35 mouse cellular contexts compared by ENCODE assay signal in the genomic region with DNA sequence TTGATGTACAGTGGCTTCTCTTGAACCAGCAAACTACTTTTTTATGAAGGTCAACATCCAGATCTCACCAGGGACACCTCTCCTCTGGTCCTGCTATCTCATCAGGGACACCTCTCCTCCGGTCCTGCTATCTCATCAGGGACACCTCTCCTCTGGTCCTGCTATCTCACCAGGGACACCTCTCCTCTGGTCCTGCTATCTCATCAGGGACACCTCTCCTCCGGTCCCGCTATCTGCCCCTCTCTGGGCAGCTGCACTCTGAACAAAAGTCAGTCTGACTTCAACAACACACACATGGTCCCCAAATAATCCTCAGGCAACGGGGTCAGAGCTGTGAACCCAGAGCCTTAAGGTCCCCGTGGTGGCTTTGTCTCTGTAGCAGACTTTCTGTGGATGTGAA. TPM values are rescaled to one million over a fixed set of nuclear protein-coding genes. Genes with fewer than 3 reads are reported as not detected.
DNase-seq lines count a peak whose midpoint lies in the region; ATAC-seq and TF ChIP-seq lines count a peak whose summit lies in the region.
"Had no signal": no experiment of that assay in that cellular context is flagged by ENCODE, and none has a peak within 500 bp of the region (broad histone marks: within the 10 kb centered on the region; RNA-seq: fewer than 3 reads in every experiment).

No protein-coding gene starts in this region.

- no peak overlapping the region for H3K9ac ChIP-seq in heart, embryonic 13.5 days
- H3K9ac ChIP-seq in heart, adult 2 months (ENCODE audit: low read depth, low read length), result no peak overlapping the region
- no peak overlapping the region for H3K9ac ChIP-seq in liver, embryonic 11.5 days (ENCODE audit: low read depth, low read length)
- no peak overlapping the region for H3K9ac ChIP-seq in liver, embryonic 16.5 days (ENCODE audit: low read depth, low read length)
- no peak overlapping the region for H3K9ac ChIP-seq in kidney, embryonic 15.5 days
- H3K9ac ChIP-seq: embryonic facial prominence, embryonic 15.5 days; intestine, embryonic 15.5 days; limb, embryonic 12.5 days; midbrain, embryonic 15.5 days; neural tube, embryonic 15.5 days had no signal

- no peaks in the 10 kb centered on the region for H3K79me2 ChIP-seq in heart, adult 2 months (replicated peaks; ENCODE audit: control insufficient read depth, insufficient read depth, low read length)

- no peak for TF ChIP-seq CTCF in heart, adult 2 months (IDR thresholded peaks at IDR 0.05)

- H3K36me3 ChIP-seq in heart, embryonic 13.5 days, result no peaks in the 10 kb centered on the region
- no peaks in the 10 kb centered on the region for H3K36me3 ChIP-seq in heart, adult 2 months (ENCODE audit: control insufficient read depth, insufficient read depth, low read length)
- H3K36me3 ChIP-seq in liver, embryonic 11.5 days (ENCODE audit: control insufficient read depth, insufficient read depth, low read length), result no peaks in the 10 kb centered on the region
- no peaks in the 10 kb centered on the region for H3K36me3 ChIP-seq in liver, embryonic 16.5 days (ENCODE audit: control insufficient read depth, insufficient read depth)
- no peaks in the 10 kb centered on the region for H3K36me3 ChIP-seq in kidney, embryonic 15.5 days
- H3K36me3 ChIP-seq: embryonic facial prominence, embryonic 10.5 days; embryonic facial prominence, embryonic 15.5 days; intestine, embryonic 15.5 days; limb, embryonic 12.5 days; midbrain, embryonic 10.5 days; midbrain, embryonic 15.5 days; neural tube, embryonic 15.5 days had no signal

- no peak overlapping the region for H3K4me3 ChIP-seq in heart, embryonic 13.5 days
- no peak overlapping the region for H3K4me3 ChIP-seq in heart, adult 2 months
- no peak overlapping the region for H3K4me3 ChIP-seq in liver, embryonic 11.5 days (ENCODE audit: low read depth, low read length)
- no peak overlapping the region for H3K4me3 ChIP-seq in liver, embryonic 16.5 days (ENCODE audit: low read depth, low read length)
- H3K4me3 ChIP-seq in kidney, embryonic 15.5 days (replicated peaks), result no peak overlapping the region
- H3K4me3 ChIP-seq: embryonic facial prominence, embryonic 10.5 days; embryonic facial prominence, embryonic 15.5 days; gastrocnemius, adult 2 months; intestine, embryonic 15.5 days; limb, embryonic 12.5 days; midbrain, embryonic 10.5 days; midbrain, embryonic 15.5 days; neural tube, embryonic 15.5 days had no signal

- no peak for ATAC-seq in heart, embryonic 13.5 days (ENCODE audit: extremely low read depth, insufficient number of reproducible peaks, low FRiP score, low TSS enrichment)
- peak; percentile 84 for ATAC-seq in liver, embryonic 11.5 days (replicated peaks; ENCODE audit: low FRiP score)
- peak; percentile 90 for ATAC-seq in liver, embryonic 16.5 days (ENCODE audit: low read depth)
- ATAC-seq in kidney, embryonic 15.5 days (replicated peaks; ENCODE audit: low FRiP score), result no peak
- ATAC-seq: forebrain, embryonic 14.5 days; hindbrain, postnatal 0 days; intestine, embryonic 15.5 days; lung, postnatal 0 days; midbrain, embryonic 15.5 days; Patski had no signal

- intact Hi-C loops in heart, adult 2 months (cut with DNase I), result no loop called here

- WGBS in heart, embryonic 13.5 days, result 17% methylated on average over 5 of the region's 5 CpGs
- WGBS in heart, adult 2 months, result 23% methylated on average over 5 of the region's 5 CpGs
- 23% methylated on average over 5 of the region's 5 CpGs for WGBS in liver, embryonic 11.5 days
- 18% methylated on average over 5 of the region's 5 CpGs for WGBS in liver, embryonic 16.5 days (ENCODE audit: insufficient replicate concordance)
- WGBS in kidney, embryonic 15.5 days, result 71% methylated on average over 5 of the region's 5 CpGs

- DNase-seq in heart, adult 2 months, result no peak
- peak; percentile 12 for DNase-seq in c-Kit-positive CD71-positive TER-119-positive erythroid progenitor cells, embryonic 14.5 days (ENCODE audit: low spot score)
- DNase-seq in liver, embryonic 11.5 days (ENCODE audit: low spot score), result no peak
- DNase-seq in left cerebral cortex, adult 8-10 months (ENCODE audit: low spot score in 2 of 2), result no peak
- no peak for DNase-seq in frontal cortex, postnatal 10 days (ENCODE audit: low spot score in 2 of 2)
- DNase-seq: adrenal gland, postnatal 10 days; cerebellum, adult 2 months; cerebellum, postnatal 14 days; gastrocnemius, adult 2 months; gastrocnemius, postnatal 36 days; heart, adult 18-20 months; kidney, adult 8-10 months; kidney, postnatal 10 days; layer of hippocampus, adult 9-11 months; lung, adult 18-20 months; right cerebral cortex, postnatal 25 days; thymus, adult 2 months; thymus, postnatal 36 days had no signal

- H3K4me1 ChIP-seq in heart, embryonic 13.5 days, result peaks cover 16% of the 10 kb centered on the region; the same call in 1 of the 2 replicates
- no peaks in the 10 kb centered on the region for H3K4me1 ChIP-seq in heart, adult 2 months (ENCODE audit: control insufficient read depth, insufficient read depth, low read length)
- peaks cover 7% of the 10 kb centered on the region for H3K4me1 ChIP-seq in liver, embryonic 11.5 days (replicated peaks; ENCODE audit: control insufficient read depth, insufficient read depth, low read length)
- peaks cover 19% of the 10 kb centered on the region for H3K4me1 ChIP-seq in liver, embryonic 16.5 days (ENCODE audit: control insufficient read depth, low read depth, low read length)
- peaks cover 15% of the 10 kb centered on the region for H3K4me1 ChIP-seq in kidney, embryonic 15.5 days
- H3K4me1 ChIP-seq: embryonic facial prominence, embryonic 15.5 days; intestine, embryonic 15.5 days; midbrain, embryonic 15.5 days had no signal

- TF ChIP-seq POLR2A in heart, adult 2 months (IDR thresholded peaks at IDR 0.05; ENCODE audit: insufficient read depth, low read depth, low read length), result no peak

- TF ChIP-seq EP300 in heart, adult 2 months (IDR thresholded peaks at IDR 0.05; ENCODE audit: insufficient read depth, low read depth, low read length), result no peak

- H3K4me2 ChIP-seq in heart, embryonic 13.5 days, result no peak overlapping the region
- H3K4me2 ChIP-seq in liver, embryonic 11.5 days, result peak overlapping the region; percentile 25; the same call in 1 of the 2 replicates
- H3K4me2 ChIP-seq in liver, embryonic 16.5 days (ENCODE audit: low read depth, low read length), result peak overlapping the region; percentile 14
- no peak overlapping the region for H3K4me2 ChIP-seq in kidney, embryonic 15.5 days
- H3K4me2 ChIP-seq: embryonic facial prominence, embryonic 15.5 days; intestine, embryonic 15.5 days; limb, embryonic 12.5 days; midbrain, embryonic 15.5 days; neural tube, embryonic 15.5 days had no signal

- peak overlapping the region; percentile 16; the same call in 1 of the 2 replicates for H3K27ac ChIP-seq in heart, embryonic 13.5 days (replicated peaks)
- no peak overlapping the region for H3K27ac ChIP-seq in heart, adult 2 months
- no peak overlapping the region for H3K27ac ChIP-seq in liver, embryonic 11.5 days (ENCODE audit: low read depth, low read length)
- H3K27ac ChIP-seq in liver, embryonic 16.5 days (ENCODE audit: low read length), result peak overlapping the region; percentile 30
- no peak overlapping the region for H3K27ac ChIP-seq in kidney, embryonic 15.5 days
- H3K27ac ChIP-seq: embryonic facial prominence, embryonic 10.5 days; embryonic facial prominence, embryonic 15.5 days; gastrocnemius, adult 2 months; hindbrain, postnatal 0 days; intestine, embryonic 15.5 days; limb, embryonic 12.5 days; macrophage; midbrain, embryonic 10.5 days; midbrain, embryonic 15.5 days; neural tube, embryonic 15.5 days had no signal

- peaks cover 28% of the 10 kb centered on the region for H3K27me3 ChIP-seq in heart, embryonic 13.5 days (replicated peaks)
- no peaks in the 10 kb centered on the region for H3K27me3 ChIP-seq in heart, adult 2 months (ENCODE audit: control insufficient read depth, insufficient read depth, low read length)
- peaks cover 10% of the 10 kb centered on the region for H3K27me3 ChIP-seq in liver, embryonic 11.5 days (replicated peaks; ENCODE audit: control insufficient read depth, insufficient read depth, low read length)
- H3K27me3 ChIP-seq in liver, embryonic 16.5 days (ENCODE audit: control insufficient read depth, insufficient read depth, low read depth, low read length), result peaks cover 7% of the 10 kb centered on the region
- H3K27me3 ChIP-seq in kidney, embryonic 15.5 days, result peaks cover 9% of the 10 kb centered on the region; the same call in 1 of the 2 replicates
- H3K27me3 ChIP-seq: embryonic facial prominence, embryonic 15.5 days; intestine, embryonic 15.5 days; midbrain, embryonic 15.5 days; Patski had no signal

- H3K9me3 ChIP-seq in heart, embryonic 13.5 days, result no peaks in the 10 kb centered on the region
- H3K9me3 ChIP-seq in liver, embryonic 11.5 days (ENCODE audit: control insufficient read depth, low read length), result no peaks in the 10 kb centered on the region
- H3K9me3 ChIP-seq in liver, embryonic 16.5 days (replicated peaks; ENCODE audit: control insufficient read depth, low read length), result no peaks in the 10 kb centered on the region
- H3K9me3 ChIP-seq in kidney, embryonic 15.5 days (replicated peaks), result no peaks in the 10 kb centered on the region
- H3K9me3 ChIP-seq: embryonic facial prominence, embryonic 10.5 days; embryonic facial prominence, embryonic 15.5 days; intestine, embryonic 15.5 days; limb, embryonic 12.5 days; midbrain, embryonic 10.5 days; midbrain, embryonic 15.5 days; neural tube, embryonic 15.5 days had no signal

RNA-seq across cellular contexts. Expression of a gene that starts 31.4 kb away (rescaled TPM):
- polyA plus RNA-seq in heart, embryonic 13.5 days (2015; fragmentation: Nextera tagmentation; extraction: Ambion mirVana), result 0.23 TPM in 1 of 2 replicates, not detected in the other
- not detected for total RNA-seq in heart, adult 2 months (2021)
- polyA plus RNA-seq in heart, adult 2 months (2012; rRNA removed), result not detected in 2 replicates
- polyA plus RNA-seq in liver, embryonic 11.5 days (2014; fragmentation: Nextera tagmentation; extraction: Ambion mirVana), result 0.09 TPM in 1 of 2 replicates, not detected in the other
- not detected in 2 replicates for polyA plus RNA-seq in liver, embryonic 16.5 days (2015; fragmentation: Nextera tagmentation; extraction: Ambion mirVana)
- total RNA-seq in left cerebral cortex, adult 8-10 months (2022), result under 1 TPM in 3 of 4 experiments, not detected in 1; 0.21 to 0.42 (median 0.22) TPM
- not detected in 2 replicates for polyA plus RNA-seq in kidney, embryonic 15.5 days (2015; fragmentation: Nextera tagmentation; extraction: Ambion mirVana)
- total RNA-seq: gastrocnemius, adult 2 months; gastrocnemius, postnatal 36 days; heart, adult 18-20 months; MEL had no signal
- polyA plus RNA-seq: forebrain, embryonic 14.5 days; heart, postnatal 0 days; intestine, embryonic 15.5 days; limb, embryonic 12.5 days; lung, postnatal 0 days; macrophage; midbrain, embryonic 15.5 days; Patski had no signal

RNA-seq across cellular contexts. Expression of a gene that starts 53.7 kb away (rescaled TPM):
- 5.4 and 6.1 TPM in 2 replicates for polyA plus RNA-seq in heart, embryonic 13.5 days (2015; fragmentation: Nextera tagmentation; extraction: Ambion mirVana)
- total RNA-seq in heart, adult 2 months (2021), result 10 to 100 TPM; 31.6 to 31.8 TPM
- polyA plus RNA-seq in heart, adult 2 months (2012; rRNA removed), result 19.0 and 20.5 TPM in 2 replicates
- polyA plus RNA-seq in liver, embryonic 11.5 days (2014; fragmentation: Nextera tagmentation; extraction: Ambion mirVana), result 4.0 TPM in 2 replicates
- 3.9 and 6.4 TPM in 2 replicates for polyA plus RNA-seq in liver, embryonic 16.5 days (2015; fragmentation: Nextera tagmentation; extraction: Ambion mirVana)
- total RNA-seq in left cerebral cortex, adult 8-10 months (2022), result 10 to 100 TPM; 82.0 to 82.9 (median 82.7) TPM
- 8.7 and 10.5 TPM in 2 replicates for polyA plus RNA-seq in kidney, embryonic 15.5 days (2015; fragmentation: Nextera tagmentation; extraction: Ambion mirVana)

Comparison
In these comparisons a context has a peak if more than half of its experiments do, and no peak if none do; other contexts are left out.
1. H3K27ac ChIP-seq: peak in heart, embryonic 13.5 days (single experiment) and liver, embryonic 16.5 days (single experiment); none in heart, adult 2 months (single experiment), liver, embryonic 11.5 days (single experiment) and kidney, embryonic 15.5 days (single experiment).
2. ATAC-seq: peak in liver, embryonic 11.5 days (single experiment) and liver, embryonic 16.5 days (single experiment); none in heart, embryonic 13.5 days (single experiment) and kidney, embryonic 15.5 days (single experiment).
3. H3K4me2 ChIP-seq: peak in liver, embryonic 11.5 days (single experiment) and liver, embryonic 16.5 days (single experiment); none in heart, embryonic 13.5 days (single experiment) and kidney, embryonic 15.5 days (single experiment).